1 mouse cellular context compared by ENCODE assay signal in the genomic region with DNA sequence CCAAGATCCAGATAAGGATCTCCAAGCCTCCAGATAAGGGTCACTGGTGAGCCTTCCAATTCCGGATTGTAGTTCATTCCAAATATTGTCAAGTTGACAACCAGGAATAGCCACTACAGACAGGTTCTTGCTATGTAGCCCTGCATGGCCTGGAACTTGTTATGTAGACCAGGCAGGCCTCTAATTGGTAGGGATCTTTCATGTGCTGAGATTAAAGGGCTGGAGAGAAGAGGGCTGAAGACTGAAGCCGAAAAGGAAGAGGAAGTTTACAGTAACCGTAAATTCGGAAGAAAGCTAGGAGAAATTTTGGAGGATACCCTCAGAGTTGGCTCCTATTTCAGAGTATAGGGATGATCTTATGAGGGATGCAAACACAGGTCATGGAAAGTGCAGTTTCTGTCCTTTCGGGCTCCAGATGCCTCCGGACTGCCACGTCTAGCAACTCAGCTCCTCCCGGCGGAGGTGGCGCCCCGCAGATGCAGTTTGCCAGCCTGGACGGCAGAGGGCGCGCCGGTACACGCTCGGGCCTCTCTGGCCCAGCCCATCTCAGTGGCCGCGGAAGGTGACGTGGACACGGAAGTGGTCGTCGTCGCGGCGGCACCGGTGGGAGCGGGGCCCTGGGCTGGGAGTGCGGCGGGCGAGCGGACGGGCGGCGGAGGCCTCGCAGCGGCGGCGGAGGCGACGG.
A peak's percentile ranks its signal among the peaks of the same experiment; 100 is the strongest.
TF ChIP-seq lines count a peak whose summit lies in the region.

A gene (plus strand): TSS at position 569 of the 685 bp plus-strand sequence.

TF ChIP-seq in MEL, 35 proteins besides CTCF, POLR2A, EP300 and RAD21 (continued from another document):
- TF ChIP-seq USF2 (IDR thresholded peaks at IDR 0.05; ENCODE audit: borderline replicate concordance in 1 of 2, insufficient read depth in 1 of 2, low read depth in 1 of 2, low read length in 2 of 2) (no peak), MAZ (IDR thresholded peaks at IDR 0.05; ENCODE audit: low read depth, low read length) (peak; percentile 67; the same call in 1 of the 2 replicates), JUND (IDR thresholded peaks at IDR 0.05; ENCODE audit: low read depth, low read length) (no peak), ZC3H11A (IDR thresholded peaks at IDR 0.05; ENCODE audit: low read depth, low read length) (no peak), TCF12 (IDR thresholded peaks at IDR 0.05; ENCODE audit: low read depth, low read length) (peak; percentile 77), ETS1 (IDR thresholded peaks at IDR 0.05; ENCODE audit: low read depth, low read length) (peak; percentile 74; the same call in 1 of the 2 replicates)
